Mouse (Mus musculus): Measurements from ENCODE around the gene Tmem254c. TPM values are rescaled to one million over a fixed set of nuclear protein-coding genes. Genes with fewer than 3 reads are reported as not detected.
A peak's percentile ranks its signal among the peaks of the same experiment; 100 is the strongest.
"Not testable (repeated sequence)": the region's sequence is repeated elsewhere in the genome, so short reads cannot be mapped to it uniquely, and the experiment has no call there.

Tmem254c gene
- polyA plus RNA-seq, 1 experiment from 2014 or later = 56.8 TPM

GRCm38 (mm10) chr14:26047026-26047425 is 20.1 kb downstream of the Tmem254c start:
- not testable (repeated sequence) for ATAC-seq (ENCODE audit: insufficient read depth, low FRiP score); H3K4me1 ChIP-seq (ENCODE audit: control insufficient read depth, insufficient read depth, low read length); H3K9me3 ChIP-seq (replicated peaks; ENCODE audit: control insufficient read depth, low read length); H3K9ac ChIP-seq (ENCODE audit: low read length); H3K4me2 ChIP-seq (ENCODE audit: low read depth, low read length); H3K27me3 ChIP-seq (ENCODE audit: control insufficient read depth, insufficient read depth, low read length); H3K36me3 ChIP-seq (ENCODE audit: control insufficient read depth, insufficient read depth, low read length); H3K4me3 ChIP-seq (replicated peaks; ENCODE audit: low read length); H3K27ac ChIP-seq (ENCODE audit: low read length)
- WGBS = no CpG with 5 or more reads among the region's 8 CpGs

- WGBS = no CpG with 5 or more reads among the region's 5 CpGs
- not testable (repeated sequence) for H3K4me3 ChIP-seq (replicated peaks; ENCODE audit: low read length); H3K27me3 ChIP-seq (ENCODE audit: control insufficient read depth, insufficient read depth, low read length); ATAC-seq (ENCODE audit: insufficient read depth, low FRiP score); H3K9ac ChIP-seq (ENCODE audit: low read length); H3K4me2 ChIP-seq (ENCODE audit: low read depth, low read length); H3K4me1 ChIP-seq (ENCODE audit: control insufficient read depth, insufficient read depth, low read length); H3K27ac ChIP-seq (ENCODE audit: low read length); H3K36me3 ChIP-seq (ENCODE audit: control insufficient read depth, insufficient read depth, low read length); H3K9me3 ChIP-seq (replicated peaks; ENCODE audit: control insufficient read depth, low read length)
Observed at GRCm38 (mm10) chr14:26045007-26045406, 22.1 kb downstream of the Tmem254c start.

DNA sequence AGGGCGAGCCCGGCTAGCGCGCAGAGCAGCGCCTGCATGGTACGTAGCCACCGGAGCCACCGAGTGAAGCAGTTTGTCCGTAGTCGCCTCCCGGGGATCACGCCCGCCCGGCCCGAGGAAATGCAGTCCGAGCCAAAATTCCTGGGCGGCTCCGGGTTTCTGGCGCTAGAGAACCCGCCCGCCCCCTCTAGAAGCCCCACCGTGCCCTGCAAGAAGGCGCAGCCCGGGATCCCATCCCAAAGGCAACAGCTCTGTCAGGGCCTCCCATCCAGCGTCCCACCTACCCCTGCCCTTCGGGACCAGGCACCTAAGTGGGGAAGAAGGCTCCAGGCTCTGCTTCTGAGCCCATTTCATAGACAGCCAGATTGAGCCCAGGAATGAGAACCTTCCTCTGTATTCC is 24.5 kb downstream of the Tmem254c start, which contains the start of gene Gm9780:
TSS of gene Gm9780 (minus strand) at position 101 of the 400 bp plus-strand sequence.
- not testable (repeated sequence) for H3K9ac ChIP-seq (ENCODE audit: low read length); H3K27ac ChIP-seq (ENCODE audit: low read length); ATAC-seq (ENCODE audit: insufficient read depth, low FRiP score); H3K4me2 ChIP-seq (ENCODE audit: low read depth, low read length); H3K9me3 ChIP-seq (replicated peaks; ENCODE audit: control insufficient read depth, low read length); H3K4me1 ChIP-seq (ENCODE audit: control insufficient read depth, insufficient read depth, low read length); H3K27me3 ChIP-seq (ENCODE audit: control insufficient read depth, insufficient read depth, low read length); H3K4me3 ChIP-seq (replicated peaks; ENCODE audit: low read length); H3K36me3 ChIP-seq (ENCODE audit: control insufficient read depth, insufficient read depth, low read length)
- WGBS = no CpG with 5 or more reads among the region's 26 CpGs

- ATAC-seq (ENCODE audit: insufficient read depth, low FRiP score); H3K4me1 ChIP-seq (ENCODE audit: control insufficient read depth, insufficient read depth, low read length); H3K4me3 ChIP-seq (replicated peaks; ENCODE audit: low read length); H3K4me2 ChIP-seq (ENCODE audit: low read depth, low read length); H3K27ac ChIP-seq (ENCODE audit: low read length); H3K9me3 ChIP-seq (replicated peaks; ENCODE audit: control insufficient read depth, low read length); H3K27me3 ChIP-seq (ENCODE audit: control insufficient read depth, insufficient read depth, low read length); H3K9ac ChIP-seq (ENCODE audit: low read length); H3K36me3 ChIP-seq (ENCODE audit: control insufficient read depth, insufficient read depth, low read length): not testable (repeated sequence)
- no CpG with 5 or more reads among the region's 6 CpGs for WGBS
Observed at GRCm38 (mm10) chr14:26035439-26035838, 31.7 kb downstream of the Tmem254c start.

- not testable (repeated sequence) for H3K27me3 ChIP-seq (ENCODE audit: control insufficient read depth, insufficient read depth, low read length); H3K4me2 ChIP-seq (ENCODE audit: low read depth, low read length); H3K4me3 ChIP-seq (replicated peaks; ENCODE audit: low read length); H3K9me3 ChIP-seq (replicated peaks; ENCODE audit: control insufficient read depth, low read length); H3K36me3 ChIP-seq (ENCODE audit: control insufficient read depth, insufficient read depth, low read length); H3K9ac ChIP-seq (ENCODE audit: low read length); H3K27ac ChIP-seq (ENCODE audit: low read length); H3K4me1 ChIP-seq (ENCODE audit: control insufficient read depth, insufficient read depth, low read length)
- no CpG with 5 or more reads among the region's 3 CpGs for WGBS
- ATAC-seq (ENCODE audit: insufficient read depth, low FRiP score) = peak; percentile 85
Observed at GRCm38 (mm10) chr14:26034364-26034763, 32.8 kb downstream of the Tmem254c start.

DNA sequence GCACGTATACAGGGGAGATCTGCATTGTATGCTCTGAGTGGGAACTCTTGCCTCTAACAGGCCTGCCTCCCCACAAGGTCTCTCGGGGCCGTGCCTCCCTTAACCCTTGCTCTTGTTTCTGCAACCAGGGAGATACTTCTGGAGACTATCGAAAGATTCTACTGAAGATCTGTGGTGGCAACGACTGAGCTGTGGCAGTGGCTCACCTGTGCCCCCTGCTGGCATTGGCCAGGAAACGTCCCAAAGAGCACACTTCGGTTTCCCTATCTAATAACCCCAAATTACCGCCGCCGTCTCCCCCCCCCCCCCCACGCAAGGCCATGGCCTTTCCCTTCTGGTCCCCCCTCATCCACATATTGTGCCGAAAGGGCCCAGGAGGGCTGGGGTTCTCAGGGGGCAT is 41.5 kb downstream of the Tmem254c start:
- H3K9me3 ChIP-seq (replicated peaks; ENCODE audit: control insufficient read depth, low read length); ATAC-seq (ENCODE audit: insufficient read depth, low FRiP score); H3K4me2 ChIP-seq (ENCODE audit: low read depth, low read length); H3K4me3 ChIP-seq (replicated peaks; ENCODE audit: low read length); H3K27me3 ChIP-seq (ENCODE audit: control insufficient read depth, insufficient read depth, low read length); H3K36me3 ChIP-seq (ENCODE audit: control insufficient read depth, insufficient read depth, low read length); H3K27ac ChIP-seq (ENCODE audit: low read length); H3K4me1 ChIP-seq (ENCODE audit: control insufficient read depth, insufficient read depth, low read length); H3K9ac ChIP-seq (ENCODE audit: low read length): not testable (repeated sequence)
- WGBS = no CpG with 5 or more reads among the region's 12 CpGs

DNA sequence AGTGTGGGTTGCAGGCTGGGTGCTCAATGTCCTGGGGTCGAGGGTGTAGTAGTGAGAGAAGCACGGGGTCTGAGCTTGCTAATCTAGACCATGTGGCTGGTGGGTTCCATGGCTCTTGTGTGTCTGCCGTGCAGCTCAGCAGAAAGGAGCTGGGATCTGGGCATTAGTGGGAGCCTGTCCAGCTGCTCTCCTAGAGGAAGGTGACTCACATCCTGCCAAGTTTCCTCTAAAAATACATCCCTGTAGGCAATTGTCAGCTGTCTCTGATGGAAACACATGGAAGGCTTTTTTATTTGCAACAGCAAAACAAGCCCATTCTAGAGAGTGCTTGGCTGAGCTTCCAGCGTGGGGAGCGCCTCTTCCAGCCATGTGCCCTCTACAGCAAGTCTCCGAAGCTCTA is 44.3 kb downstream of the Tmem254c start:
- not testable (repeated sequence) for H3K36me3 ChIP-seq (ENCODE audit: control insufficient read depth, insufficient read depth, low read length); H3K9me3 ChIP-seq (replicated peaks; ENCODE audit: control insufficient read depth, low read length); H3K4me2 ChIP-seq (ENCODE audit: low read depth, low read length); ATAC-seq (ENCODE audit: insufficient read depth, low FRiP score); H3K27me3 ChIP-seq (ENCODE audit: control insufficient read depth, insufficient read depth, low read length); H3K27ac ChIP-seq (ENCODE audit: low read length); H3K9ac ChIP-seq (ENCODE audit: low read length); H3K4me1 ChIP-seq (ENCODE audit: control insufficient read depth, insufficient read depth, low read length); H3K4me3 ChIP-seq (replicated peaks; ENCODE audit: low read length)
- no CpG with 5 or more reads among the region's 6 CpGs for WGBS

- not testable (repeated sequence) for ATAC-seq (ENCODE audit: insufficient read depth, low FRiP score); H3K9ac ChIP-seq (ENCODE audit: low read length); H3K36me3 ChIP-seq (ENCODE audit: control insufficient read depth, insufficient read depth, low read length); H3K4me1 ChIP-seq (ENCODE audit: control insufficient read depth, insufficient read depth, low read length); H3K27ac ChIP-seq (ENCODE audit: low read length); H3K27me3 ChIP-seq (ENCODE audit: control insufficient read depth, insufficient read depth, low read length); H3K9me3 ChIP-seq (replicated peaks; ENCODE audit: control insufficient read depth, low read length); H3K4me2 ChIP-seq (ENCODE audit: low read depth, low read length); H3K4me3 ChIP-seq (replicated peaks; ENCODE audit: low read length)
- WGBS = no CpG with 5 or more reads among the region's 9 CpGs
Observed at GRCm38 (mm10) chr14:26021555-26021954, 45.6 kb downstream of the Tmem254c start.

DNA sequence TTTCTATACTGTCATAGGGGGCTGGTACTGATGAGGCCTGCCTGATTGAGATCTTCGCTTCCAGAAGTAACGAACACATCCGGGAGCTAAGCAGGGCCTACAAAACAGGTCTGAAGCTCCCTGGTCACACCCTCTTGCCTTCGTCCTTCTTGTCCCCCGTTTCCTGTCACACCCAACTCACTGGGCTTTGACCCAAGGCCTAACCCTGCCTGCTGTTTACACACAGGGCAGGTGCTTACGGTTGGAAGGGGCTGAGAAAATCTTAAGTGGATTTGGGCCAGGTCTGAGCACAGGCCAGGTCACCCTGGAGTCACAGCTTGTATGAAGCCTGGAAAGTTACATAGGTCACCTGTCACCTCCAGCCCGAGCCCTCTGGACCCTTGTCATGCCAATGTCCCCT is 50.7 kb downstream of the Tmem254c start:
- ATAC-seq (ENCODE audit: insufficient read depth, low FRiP score); H3K36me3 ChIP-seq (ENCODE audit: control insufficient read depth, insufficient read depth, low read length); H3K27me3 ChIP-seq (ENCODE audit: control insufficient read depth, insufficient read depth, low read length); H3K4me2 ChIP-seq (ENCODE audit: low read depth, low read length); H3K4me1 ChIP-seq (ENCODE audit: control insufficient read depth, insufficient read depth, low read length); H3K27ac ChIP-seq (ENCODE audit: low read length); H3K4me3 ChIP-seq (replicated peaks; ENCODE audit: low read length); H3K9me3 ChIP-seq (replicated peaks; ENCODE audit: control insufficient read depth, low read length); H3K9ac ChIP-seq (ENCODE audit: low read length): not testable (repeated sequence)
- WGBS = no CpG with 5 or more reads among the region's 7 CpGs

Data from stomach, embryonic 16.5 days (tissue).